ENCODE assay signal across 8 mouse cellular contexts in genomic region chr9:62438085-62438754, GRCm38 (mm10).
DNase-seq lines count a peak whose midpoint lies in the region; ATAC-seq and TF ChIP-seq lines count a peak whose summit lies in the region.

No protein-coding gene starts in this region.

- no peak for TF ChIP-seq CTCF in gastrocnemius, adult 2 months (IDR thresholded peaks at IDR 0.05)

- H3K36me3 ChIP-seq in neural tube, embryonic 11.5 days (ENCODE audit: control insufficient read depth, insufficient read depth, low read length), result no peaks in the 10 kb centered on the region
- H3K36me3 ChIP-seq in limb, embryonic 10.5 days, result no peaks in the 10 kb centered on the region

- H3K27ac ChIP-seq in gastrocnemius, adult 2 months, result peak overlapping the region; percentile 56
- peak overlapping the region; percentile 69 for H3K27ac ChIP-seq in neural tube, embryonic 11.5 days (ENCODE audit: low read depth, low read length)
- peak overlapping the region; percentile 74 for H3K27ac ChIP-seq in limb, embryonic 10.5 days

- H3K27me3 ChIP-seq in neural tube, embryonic 11.5 days (ENCODE audit: control insufficient read depth, insufficient read depth, low read length), result no peaks in the 10 kb centered on the region
- no peaks in the 10 kb centered on the region for H3K27me3 ChIP-seq in limb, embryonic 10.5 days (ENCODE audit: low read depth, poor library complexity, severe bottlenecking)

- H3K4me2 ChIP-seq in neural tube, embryonic 11.5 days (ENCODE audit: low read depth), result no peak overlapping the region

- intact Hi-C loops in gastrocnemius, adult 2 months (cut with DNase I), result no loop called here
- intact Hi-C loops in gastrocnemius, postnatal 36 days (cut with DNase I), result no loop called here

- no peak for ATAC-seq in neural tube, embryonic 11.5 days (ENCODE audit: insufficient read depth, low FRiP score, low TSS enrichment)
- ATAC-seq in granulocyte monocyte progenitor cell, adult 5-6 weeks (replicated peaks; ENCODE audit: poor library complexity, severe bottlenecking), result no peak
- ATAC-seq in activated CD4-positive, CD25-positive, alpha-beta regulatory T cell, adult 4 months, result no peak

- peak overlapping the region; percentile 23; the same call in 1 of the 2 replicates for H3K9ac ChIP-seq in neural tube, embryonic 11.5 days (ENCODE audit: low read length)

- WGBS in neural tube, embryonic 11.5 days, result 72% methylated on average over 5 of the region's 5 CpGs
- WGBS in limb, embryonic 10.5 days, result 77% methylated on average over 5 of the region's 5 CpGs

- no peaks in the 10 kb centered on the region for H3K9me3 ChIP-seq in neural tube, embryonic 11.5 days (ENCODE audit: control insufficient read depth, low read length)
- no peaks in the 10 kb centered on the region for H3K9me3 ChIP-seq in limb, embryonic 10.5 days (replicated peaks)

- DNase-seq in gastrocnemius, adult 2 months, result peak; percentile 12
- DNase-seq in gastrocnemius, postnatal 36 days, result no peak
- DNase-seq in neural tube, embryonic 11.5 days (ENCODE audit: low spot score), result no peak
- DNase-seq in neural tube, embryonic 10.5 days (ENCODE audit: extremely low spot score, low spot score), result no peak
- no peak for DNase-seq in limb, embryonic 10.5 days (ENCODE audit: low spot score)
- no peak for DNase-seq in ovary, postnatal 14 days (ENCODE audit: low spot score)

- H3K4me1 ChIP-seq in neural tube, embryonic 11.5 days (ENCODE audit: control insufficient read depth, insufficient read depth, low read length), result 0 out of 2 replicates have a peak, but pooled peaks cover 4% of the 10 kb centered on the region
- peaks cover 27% of the 10 kb centered on the region for H3K4me1 ChIP-seq in limb, embryonic 10.5 days

- H3K4me3 ChIP-seq in gastrocnemius, adult 2 months, result no peak overlapping the region
- no peak overlapping the region for H3K4me3 ChIP-seq in neural tube, embryonic 11.5 days (ENCODE audit: low read depth, low read length)
- no peak overlapping the region for H3K4me3 ChIP-seq in limb, embryonic 10.5 days
